Mouse (Mus musculus) right cerebral cortex, postnatal 4 days (tissue): ENCODE measurements around the gene Socs7.

ENCODE experiments used
- DNase-seq: peaks from one replicate; pipeline ENCODE4 v3.0.0-alpha.2; 2022

Gene Socs7

DNA sequence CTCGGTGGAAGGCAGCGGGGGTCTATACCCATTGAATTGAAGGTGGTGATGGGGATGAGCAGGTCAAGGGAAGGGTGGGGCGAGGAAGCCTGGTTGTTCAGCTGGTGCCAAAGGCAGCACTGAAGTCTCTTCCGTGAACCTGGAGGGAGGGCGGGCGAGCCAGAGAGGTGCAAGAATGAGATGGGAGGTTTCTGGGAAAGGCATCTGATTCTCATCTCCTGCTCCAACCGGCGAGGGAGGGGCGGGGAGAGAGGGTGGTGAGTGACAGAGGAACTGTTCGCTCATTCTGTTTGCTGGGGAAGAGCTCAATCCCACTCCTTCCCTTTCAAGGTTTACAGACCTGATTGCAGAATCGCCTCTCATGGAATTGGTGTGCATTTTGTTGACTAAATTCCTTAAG is 31.3 kb downstream of the Socs7 start:
- DNase-seq: no peak

DNA sequence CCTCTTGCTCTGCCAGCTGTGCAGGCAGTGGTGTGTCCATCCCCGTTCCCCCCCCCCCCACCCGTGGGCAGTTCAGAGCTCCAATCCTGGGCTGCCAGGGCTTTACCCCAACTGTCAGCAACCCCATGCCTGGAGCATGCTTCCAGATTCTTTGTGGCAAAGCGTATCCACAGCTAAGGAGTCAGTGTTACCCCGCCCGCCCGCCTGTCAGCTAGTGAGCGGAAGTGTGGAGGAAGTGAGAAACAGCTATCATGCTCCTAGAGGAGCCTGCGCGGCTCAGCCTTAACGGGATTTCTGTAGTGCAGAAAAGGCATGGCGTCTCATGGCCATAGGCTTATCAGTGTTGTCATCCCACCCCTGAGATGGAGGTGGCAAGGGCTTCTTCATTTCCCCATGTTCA is 31.8 kb downstream of the Socs7 start:
- no peak for DNase-seq

DNA sequence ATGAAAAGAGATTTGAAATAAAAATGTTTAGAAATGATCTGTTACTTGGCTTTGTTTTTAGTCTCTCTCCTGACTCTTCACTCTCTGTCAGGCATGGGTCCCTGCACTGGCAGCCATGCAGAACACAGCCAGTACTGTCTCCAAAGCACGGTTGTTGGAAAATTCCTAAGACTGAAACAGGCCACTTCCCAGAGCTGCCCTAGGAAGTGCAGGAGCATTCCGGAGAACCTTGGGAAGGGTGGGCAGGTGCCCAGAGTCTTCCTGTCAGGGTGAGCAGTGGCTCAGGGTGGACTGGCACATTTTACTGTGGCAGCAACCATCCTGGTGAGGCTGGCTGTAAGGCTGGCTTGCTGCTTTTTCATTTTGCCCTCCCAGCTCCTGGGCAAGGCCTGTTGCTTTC is 36.2 kb downstream of the Socs7 start:
- DNase-seq: no peak

DNA sequence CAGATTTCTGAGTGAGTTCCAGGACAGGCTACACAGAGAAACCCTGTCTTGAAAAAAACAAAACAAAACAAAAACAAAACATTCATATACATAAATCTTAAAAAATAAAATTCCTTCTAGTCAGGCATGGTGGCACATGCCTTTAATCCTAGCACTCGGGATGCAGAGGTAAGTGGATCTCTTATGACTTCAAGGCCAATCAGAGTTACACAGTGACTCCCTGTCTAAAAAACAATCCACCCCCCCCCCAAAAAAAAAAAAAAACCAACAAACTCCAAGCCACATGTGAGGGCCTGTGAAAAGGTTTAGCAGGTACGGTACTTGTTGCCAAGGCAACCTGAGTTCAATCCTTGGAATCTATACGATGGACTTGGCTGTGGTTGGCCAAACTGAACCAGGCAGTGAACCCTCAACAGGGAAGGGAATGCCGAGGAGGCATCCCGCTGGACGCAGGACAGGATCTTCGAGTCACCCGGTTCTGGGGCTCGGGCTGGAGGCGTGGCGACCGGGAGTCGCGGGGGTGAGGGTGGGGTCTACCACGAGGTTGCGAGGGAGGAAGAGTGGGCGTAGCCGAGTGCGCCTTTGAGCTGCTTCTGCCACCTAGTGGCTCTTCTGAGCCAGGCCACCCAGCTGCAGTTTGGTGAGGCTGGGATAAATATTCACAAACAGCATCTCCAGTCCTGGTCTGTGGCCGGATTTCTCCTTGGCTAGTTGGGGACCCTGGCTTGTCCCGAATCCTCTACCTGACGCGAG is 37.8 kb downstream of the Socs7 start:
- DNase-seq: peak; percentile 78

- DNase-seq: peak; percentile 47
Measured at GRCm38 (mm10) chr11:97401082-97401481, 38.7 kb downstream of the Socs7 start.

- DNase-seq: no peak
Measured at GRCm38 (mm10) chr11:97401686-97402435, 39.5 kb downstream of the Socs7 start.

DNA sequence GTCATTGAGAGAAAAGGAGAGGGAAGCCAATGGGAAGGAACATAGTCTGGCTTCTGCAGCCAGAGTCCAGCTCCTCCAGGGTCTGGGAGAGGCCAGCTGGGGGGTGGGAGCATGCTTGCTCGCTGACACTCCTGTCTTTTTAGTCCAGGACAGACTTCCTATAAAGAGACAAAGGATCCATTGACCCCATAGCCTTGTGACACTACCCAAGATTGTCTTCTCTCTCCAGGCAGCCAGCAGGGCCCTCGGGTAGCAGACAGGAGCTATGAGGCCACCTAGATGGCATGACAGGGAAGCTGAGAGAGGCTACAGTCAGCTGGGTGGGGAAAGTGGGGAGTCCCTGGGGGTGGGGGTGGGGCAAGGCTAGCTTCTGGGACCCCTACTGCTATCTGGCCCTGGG is 40.4 kb downstream of the Socs7 start:
- no peak for DNase-seq

GRCm38 (mm10) chr11:97403614-97404183 is 41.3 kb downstream of the Socs7 start:
- DNase-seq: no peak

DNA sequence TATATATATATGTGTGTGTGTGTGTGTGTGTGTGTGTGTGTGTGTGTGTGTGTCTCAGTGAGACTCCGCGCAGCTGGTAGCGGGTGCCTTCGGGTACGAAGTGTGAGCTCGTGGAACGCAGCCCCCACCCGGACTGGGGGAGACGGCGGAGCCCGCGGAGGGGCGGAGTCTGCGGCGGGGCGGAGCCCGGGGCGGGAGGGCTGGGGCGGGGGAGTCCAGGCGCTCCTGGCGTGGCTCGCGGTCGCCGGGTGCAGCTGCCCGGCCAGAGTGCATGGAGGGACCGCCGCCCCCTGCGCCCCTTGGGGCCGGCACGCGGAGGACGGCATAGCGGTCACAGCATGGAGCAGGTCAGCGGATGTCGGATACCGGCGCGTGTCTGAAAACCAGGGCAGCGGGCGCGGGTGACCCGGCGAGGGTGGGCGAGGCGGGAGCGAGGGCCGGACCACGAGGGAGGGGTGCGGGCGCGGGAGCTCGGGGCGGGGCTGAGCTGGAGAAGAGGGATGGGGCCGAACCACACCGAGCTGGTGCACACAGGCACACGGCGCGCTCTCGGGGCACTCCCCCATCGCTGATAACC is 41.9 kb downstream of the Socs7 start:
- peak; percentile 75 for DNase-seq

DNA sequence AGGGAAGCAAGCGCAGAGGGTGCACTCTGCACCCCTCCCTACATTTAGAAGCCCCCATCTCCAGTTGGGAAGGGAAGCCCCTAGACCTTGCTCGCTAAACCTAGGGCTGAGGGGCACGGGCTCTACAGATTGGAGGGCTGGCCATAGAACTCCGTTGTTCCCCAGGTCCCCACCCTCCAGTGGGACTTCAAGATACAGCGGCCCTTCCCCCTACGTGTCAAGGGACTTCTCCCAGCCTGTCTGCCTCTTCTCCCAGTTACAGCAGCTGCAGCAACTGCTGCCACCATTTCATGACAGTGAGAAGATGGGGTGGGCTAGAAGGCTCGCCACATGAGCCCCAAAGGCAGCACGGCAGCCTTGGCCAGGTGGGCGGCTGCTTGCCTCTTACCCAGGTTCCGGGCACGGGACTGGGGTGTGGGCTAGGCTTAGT is 42.4 kb downstream of the Socs7 start:
- no peak for DNase-seq

DNA sequence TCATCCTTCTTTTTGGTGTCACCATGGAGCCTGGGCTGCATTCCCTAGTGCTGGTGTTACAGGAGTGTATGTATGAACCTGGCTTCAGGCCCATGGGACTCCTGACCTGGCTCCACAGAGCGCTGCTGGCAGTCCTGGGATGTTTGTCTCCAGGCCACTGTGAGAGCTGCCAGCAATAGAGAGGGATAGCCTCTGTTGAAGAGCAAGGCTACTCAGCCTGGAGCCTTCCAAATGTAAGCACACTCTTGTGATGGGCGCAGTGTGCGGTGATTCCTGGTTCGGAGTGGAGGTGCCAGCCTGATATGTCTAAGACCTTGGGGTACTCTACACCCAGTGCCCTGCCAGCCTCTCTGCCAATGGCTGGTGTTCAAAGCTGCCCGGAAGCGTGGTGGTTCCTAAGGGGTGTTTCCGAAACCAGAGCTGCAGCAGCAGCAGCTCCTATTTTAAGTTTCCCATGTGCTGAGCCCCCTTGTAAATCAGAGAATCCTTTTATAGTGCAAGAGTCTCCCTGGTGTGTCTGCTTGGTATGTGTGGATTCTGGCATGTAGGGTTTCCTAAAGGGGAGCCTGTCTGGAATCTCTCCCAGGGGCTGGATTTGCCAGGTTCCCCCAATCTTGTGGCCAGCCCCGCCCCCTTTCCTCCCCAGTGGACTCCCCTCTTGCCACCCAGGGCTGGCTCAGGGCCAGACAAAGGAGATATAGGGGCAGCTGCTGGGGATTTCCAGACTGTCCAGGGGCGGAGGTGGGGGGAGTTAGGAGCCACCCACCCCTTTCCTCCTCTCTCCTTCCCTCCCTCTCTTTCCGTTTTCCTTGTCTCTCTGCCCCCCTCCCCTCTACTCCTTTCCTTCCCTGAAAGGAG is 44.0 kb downstream of the Socs7 start:
- DNase-seq: peak; percentile 59

- DNase-seq: no peak
Measured at GRCm38 (mm10) chr11:97407456-97407855, 45.1 kb downstream of the Socs7 start.

GRCm38 (mm10) chr11:97408171-97408570 is 45.8 kb downstream of the Socs7 start:
- peak; percentile 74 for DNase-seq

GRCm38 (mm10) chr11:97410958-97411357 is 48.6 kb downstream of the Socs7 start:
- DNase-seq: no peak

- DNase-seq: no peak
Measured at GRCm38 (mm10) chr11:97412117-97412516, 49.8 kb downstream of the Socs7 start.

DNA sequence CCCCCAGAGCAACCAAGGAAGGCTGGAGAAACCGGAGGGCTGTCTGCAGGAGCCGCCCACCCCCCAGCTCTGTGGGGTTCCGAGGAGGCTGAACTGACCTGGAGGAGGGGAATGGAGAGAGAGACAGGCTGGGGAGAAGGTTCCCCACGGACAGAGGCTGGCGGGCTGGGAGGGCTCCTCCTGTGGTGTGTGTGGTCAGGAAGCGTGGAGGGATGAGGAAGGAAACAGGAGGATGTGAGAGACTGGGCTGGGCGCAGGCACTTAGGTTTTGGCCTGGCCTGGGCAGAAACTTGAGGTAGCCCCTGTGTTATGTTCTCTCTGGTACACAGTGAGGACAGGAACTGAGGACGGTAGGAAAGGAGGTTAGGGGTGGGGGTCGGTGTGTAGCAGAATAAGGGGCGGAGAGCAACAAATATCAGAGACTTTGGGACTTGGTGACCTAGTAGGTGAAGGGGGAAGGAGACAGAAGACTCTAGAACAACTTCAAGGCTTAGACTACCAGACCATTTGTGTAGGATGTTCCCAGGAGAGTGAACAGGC is 50.5 kb downstream of the Socs7 start:
- no peak for DNase-seq

DNA sequence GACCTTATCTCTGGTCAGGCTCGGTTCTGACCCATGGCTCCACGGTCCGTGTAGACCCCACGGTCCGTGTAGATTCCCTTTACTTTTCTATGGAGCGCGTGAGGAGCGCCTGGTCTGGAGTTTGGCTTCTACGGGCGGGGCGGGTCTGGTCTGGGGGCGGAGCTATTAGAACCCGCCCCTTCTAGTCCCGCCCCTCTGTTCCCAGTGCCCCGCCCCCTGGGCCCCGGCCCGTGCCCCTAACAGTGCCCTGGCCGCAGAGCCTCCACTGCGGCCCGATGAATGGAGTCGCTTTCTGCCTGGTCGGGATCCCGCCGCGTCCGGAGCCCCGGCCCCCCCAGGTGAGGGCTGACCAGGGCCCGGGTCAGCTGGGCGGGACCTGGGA is 53.0 kb downstream of the Socs7 start, which contains the start of gene Arhgap23:
Gene Arhgap23, plus strand, starts transcription at position 204 of the 382 bp plus-strand sequence.
- peak; percentile 52 for DNase-seq

DNA sequence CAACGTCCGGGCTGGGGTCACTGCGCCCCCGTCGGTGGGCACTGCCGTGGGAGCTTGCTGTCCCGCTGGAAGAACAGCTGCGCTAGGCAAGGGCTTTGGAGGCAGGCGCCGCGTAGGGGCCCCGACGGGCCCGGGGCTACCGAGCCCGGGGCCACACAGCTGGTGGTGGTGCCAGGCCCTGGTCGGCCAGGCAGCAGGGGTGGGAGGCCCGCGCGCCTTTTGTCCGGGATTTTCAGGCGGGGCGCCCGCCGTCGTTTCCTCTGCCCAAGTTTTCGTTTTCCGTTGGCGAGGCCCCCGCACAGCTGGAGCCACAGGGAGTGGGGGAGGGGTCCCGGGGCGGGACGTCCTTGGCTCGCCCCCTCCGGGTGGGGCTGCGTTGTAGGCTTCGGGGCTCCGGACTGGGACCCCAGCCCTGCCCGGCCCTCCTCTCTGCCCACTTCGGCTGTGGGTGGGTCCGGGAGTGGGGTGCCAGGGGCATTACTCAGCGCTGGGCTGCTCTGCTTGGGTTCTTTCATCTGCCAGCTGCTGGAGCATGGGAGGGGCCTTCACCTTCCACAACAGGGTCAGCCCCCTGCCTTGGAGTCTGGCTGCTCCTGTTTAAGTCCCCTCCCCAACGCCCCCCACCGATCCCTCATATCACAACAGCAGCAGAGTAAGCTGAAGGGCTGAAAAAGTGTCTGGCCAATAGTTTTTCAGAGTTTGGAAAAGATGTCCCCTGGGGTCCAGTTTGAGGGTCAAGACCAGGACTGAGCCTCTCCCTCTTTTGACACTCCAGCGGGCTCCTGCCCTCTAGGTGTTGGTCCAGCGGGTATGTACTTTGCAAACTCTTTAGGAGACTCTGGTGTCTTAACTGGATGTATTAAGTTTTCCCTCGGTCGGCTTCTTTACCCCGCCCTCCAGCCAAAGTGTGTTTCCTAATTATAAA is 53.6 kb downstream of the Socs7 start:
- peak; percentile 32 for DNase-seq

DNA sequence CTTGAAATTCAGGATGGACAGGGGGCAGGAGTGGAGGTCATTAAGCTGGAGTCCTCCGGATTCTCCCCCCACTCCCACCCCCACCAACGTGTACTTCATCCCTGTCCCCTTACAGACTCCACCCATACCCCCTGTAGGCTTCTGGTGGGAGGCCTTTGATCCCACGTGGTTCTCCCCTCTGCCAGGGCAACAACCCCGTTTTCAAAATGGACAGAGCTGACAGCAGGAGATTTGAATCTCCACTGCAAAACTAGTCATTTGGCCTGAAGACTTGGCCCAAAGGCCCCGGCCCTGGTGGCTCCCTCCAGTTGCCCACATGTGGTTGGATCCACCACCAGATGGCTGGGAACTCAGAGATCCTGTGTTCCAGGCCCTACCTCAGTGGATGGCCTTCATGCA is 54.3 kb downstream of the Socs7 start:
- DNase-seq: no peak

GRCm38 (mm10) chr11:97418834-97419539 is 56.6 kb downstream of the Socs7 start:
- DNase-seq: no peak

GRCm38 (mm10) chr11:97419540-97419900 is 57.2 kb downstream of the Socs7 start:
- DNase-seq: no peak
